Mouse (Mus musculus): ENCODE measurements at regions not wholly inside any gene's neighbourhood (a gene's known extent, or its start where the extent isn't known, plus 50 kb on each side); places are given as distances from the start of the nearest gene placed in this dataset.

DNA sequence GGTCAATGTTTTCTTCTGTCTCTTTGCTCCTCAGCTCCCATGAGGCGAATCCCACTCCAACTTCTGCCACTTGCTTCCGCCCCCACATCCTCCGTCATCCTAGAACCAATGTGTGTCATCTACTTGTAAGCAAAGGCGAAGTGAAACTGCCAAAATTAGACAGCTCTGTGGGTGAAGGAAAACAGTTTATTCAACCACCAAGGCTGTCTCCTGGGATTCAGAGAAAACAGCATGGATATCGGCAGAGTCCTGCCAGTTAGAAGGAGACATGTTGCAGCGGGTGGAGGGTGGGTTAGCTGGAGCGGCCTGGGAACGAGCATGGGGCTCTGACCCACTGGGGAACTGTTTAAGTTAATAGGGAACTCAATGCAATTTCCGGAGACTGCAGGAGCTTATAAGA is 52.4 kb upstream of the Enpp6 start:
- H3K36me3 ChIP-seq (ENCODE audit: control insufficient read depth, insufficient read depth, low read length) = no peaks in the 10 kb centered on the region
- no peak overlapping the region for H3K27ac ChIP-seq (ENCODE audit: control insufficient read depth, insufficient read depth, low read depth, low read length)
- no peak overlapping the region; the same call in 1 of the 2 replicates for H3K4me3 ChIP-seq (ENCODE audit: control insufficient read depth, low read depth, low read length)
- H3K27me3 ChIP-seq (ENCODE audit: control insufficient read depth, insufficient read depth, low read length) = no peaks in the 10 kb centered on the region
- TF ChIP-seq POLR2A (IDR thresholded peaks at IDR 0.05; ENCODE audit: control insufficient read depth, low read depth, low read length) (no peak), CTCF (IDR thresholded peaks at IDR 0.05; ENCODE audit: control insufficient read depth, insufficient read depth, insufficient replicate concordance, low read depth, low read length) (no peak)
- peaks cover 12% of the 10 kb centered on the region for H3K4me1 ChIP-seq (ENCODE audit: control insufficient read depth, insufficient read depth, low read length)

DNA sequence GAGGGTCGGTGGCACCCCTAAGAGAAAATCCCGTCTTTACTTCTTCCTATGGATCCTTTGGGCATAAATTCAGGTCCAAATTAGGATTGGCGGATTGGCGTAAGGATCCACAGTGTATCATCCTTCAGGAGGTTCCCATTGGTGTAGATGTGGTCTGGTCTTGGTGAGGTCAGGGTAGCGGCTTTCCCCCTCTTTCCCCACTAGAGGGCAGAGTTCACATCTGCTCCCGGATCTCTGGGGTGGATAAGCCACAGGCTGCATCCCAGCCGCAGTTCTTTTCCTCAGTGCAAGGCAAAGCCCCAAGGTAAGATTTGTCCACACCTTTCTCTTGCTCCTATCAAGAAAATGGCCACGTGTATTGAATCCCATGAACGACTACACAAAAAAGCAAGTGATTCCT is 51.8 kb upstream of the Enpp6 start:
- H3K27me3 ChIP-seq (ENCODE audit: control insufficient read depth, insufficient read depth, low read length) = no peaks in the 10 kb centered on the region
- TF ChIP-seq CTCF (IDR thresholded peaks at IDR 0.05; ENCODE audit: control insufficient read depth, insufficient read depth, insufficient replicate concordance, low read depth, low read length) = peak; percentile 82; the same call in 1 of the 2 replicates
- no peak for TF ChIP-seq POLR2A (IDR thresholded peaks at IDR 0.05; ENCODE audit: control insufficient read depth, low read depth, low read length)
- peak overlapping the region; percentile 53 for H3K4me3 ChIP-seq (ENCODE audit: control insufficient read depth, low read depth, low read length)
- H3K4me1 ChIP-seq (ENCODE audit: control insufficient read depth, insufficient read depth, low read length) = peaks cover 12% of the 10 kb centered on the region
- H3K27ac ChIP-seq (ENCODE audit: control insufficient read depth, insufficient read depth, low read depth, low read length) = no peak overlapping the region
- no peaks in the 10 kb centered on the region for H3K36me3 ChIP-seq (ENCODE audit: control insufficient read depth, insufficient read depth, low read length)

- TF ChIP-seq CTCF (IDR thresholded peaks at IDR 0.05; ENCODE audit: control insufficient read depth, insufficient read depth, insufficient replicate concordance, low read depth, low read length) = no peak
- no peaks in the 10 kb centered on the region for H3K36me3 ChIP-seq (ENCODE audit: control insufficient read depth, insufficient read depth, low read length)
- peak overlapping the region; percentile 14 for H3K4me3 ChIP-seq (ENCODE audit: control insufficient read depth, low read depth, low read length)
- H3K4me1 ChIP-seq (ENCODE audit: control insufficient read depth, insufficient read depth, low read length) = peaks cover 12% of the 10 kb centered on the region
- H3K27me3 ChIP-seq (ENCODE audit: control insufficient read depth, insufficient read depth, low read length) = no peaks in the 10 kb centered on the region
- no peak overlapping the region for H3K27ac ChIP-seq (ENCODE audit: control insufficient read depth, insufficient read depth, low read depth, low read length)
These were observed 50.6 kb upstream of the Enpp6 start for GRCm38 (mm10) chr8:46936039-46936438.
